Mouse (Mus musculus): Measurements from ENCODE around the gene Acrbp. TPM values are rescaled to one million over a fixed set of nuclear protein-coding genes. Genes with fewer than 3 reads are reported as not detected.
"Not testable (repeated sequence)": the region's sequence is repeated elsewhere in the genome, so short reads cannot be mapped to it uniquely, and the experiment has no call there.

Acrbp gene
- total RNA-seq (2021), result 1 to 10 TPM; 1.7 to 3.2 TPM

- no peak for DNase-seq
Measured at GRCm38 (mm10) chr6:125049678-125050077, at the start of gene Acrbp. Acrbp (plus strand) TSS chr6:125049689.

GRCm38 (mm10) chr6:125003706-125004105, 45.8 kb upstream of the Acrbp start:
- no peak for DNase-seq

- DNase-seq, result no peak
Measured at GRCm38 (mm10) chr6:125005086-125005485, 44.4 kb upstream of the Acrbp start.

GRCm38 (mm10) chr6:125008060-125008459, 41.4 kb upstream of the Acrbp start:
- DNase-seq, result no peak

GRCm38 (mm10) chr6:125008586-125009128, 40.8 kb upstream of the Acrbp start:
- peak; percentile 97 for DNase-seq

GRCm38 (mm10) chr6:125009129-125009180, 40.5 kb upstream of the Acrbp start, which contains the start of gene Zfp384:
Zfp384 (plus strand) TSS chr6:125009145.
- no peak for DNase-seq

GRCm38 (mm10) chr6:125009181-125010073, 40.1 kb upstream of the Acrbp start:
- peak; percentile 86 for DNase-seq

GRCm38 (mm10) chr6:125017682-125018081, 31.8 kb upstream of the Acrbp start:
- DNase-seq, result no peak

- DNase-seq, result peak; percentile 78
Measured at GRCm38 (mm10) chr6:125030532-125030931, 19.0 kb upstream of the Acrbp start.

GRCm38 (mm10) chr6:125031604-125032003, 17.9 kb upstream of the Acrbp start:
- no peak for DNase-seq

- no peak for DNase-seq
Measured at GRCm38 (mm10) chr6:125038666-125039065, 10.8 kb upstream of the Acrbp start.

GRCm38 (mm10) chr6:125039131-125039530, 10.4 kb upstream of the Acrbp start:
- DNase-seq, result no peak

GRCm38 (mm10) chr6:125039533-125040153, 9.8 kb upstream of the Acrbp start, which contains the start of gene Ing4:
Ing4 (plus strand) TSS chr6:125039760.
- peak; percentile 90 for DNase-seq

GRCm38 (mm10) chr6:125040221-125040620, 9.3 kb upstream of the Acrbp start:
- DNase-seq, result no peak

- DNase-seq, result no peak
Measured at GRCm38 (mm10) chr6:125041047-125041446, 8.4 kb upstream of the Acrbp start.

GRCm38 (mm10) chr6:125042081-125042480, 7.4 kb upstream of the Acrbp start:
- no peak for DNase-seq

GRCm38 (mm10) chr6:125046691-125047090, 2.8 kb upstream of the Acrbp start:
- DNase-seq, result peak; percentile 90

- DNase-seq, result no peak
Measured at GRCm38 (mm10) chr6:125051237-125051636, 1.7 kb downstream of the Acrbp start.

GRCm38 (mm10) chr6:125061493-125061892, 12.0 kb downstream of the Acrbp start:
- DNase-seq, result no peak

GRCm38 (mm10) chr6:125062511-125062910, 13.0 kb downstream of the Acrbp start:
- no peak for DNase-seq

- DNase-seq, result no peak
Measured at GRCm38 (mm10) chr6:125063906-125064305, 14.4 kb downstream of the Acrbp start.

- DNase-seq, result not testable (repeated sequence)
Measured at GRCm38 (mm10) chr6:125065223-125065622, 15.7 kb downstream of the Acrbp start.

GRCm38 (mm10) chr6:125067571-125067995, 18.1 kb downstream of the Acrbp start, which contains the start of gene Lpar5:
Lpar5 (plus strand) TSS chr6:125067920.
- DNase-seq, result no peak

Data from heart, postnatal 4 days (tissue).